25 mouse cellular contexts compared by ENCODE assay signal in genomic region chr11:85107217-85107616, GRCm38 (mm10). TPM values are rescaled to one million over a fixed set of nuclear protein-coding genes. Genes with fewer than 3 reads are reported as not detected.
DNase-seq lines count a peak whose midpoint lies in the region; ATAC-seq and TF ChIP-seq lines count a peak whose summit lies in the region.
"Had no signal": no experiment of that assay in that cellular context is flagged by ENCODE, and none has a peak within 500 bp of the region (broad histone marks: within the 10 kb centered on the region; RNA-seq: fewer than 3 reads in every experiment).

No protein-coding gene starts in this region.

- peak; percentile 84 for ATAC-seq in liver, embryonic 14.5 days (ENCODE audit: insufficient read depth)
- ATAC-seq: forebrain, embryonic 13.5 days; hindbrain, postnatal 0 days; intestine, embryonic 16.5 days had no signal

- TF ChIP-seq CTCF in liver, embryonic 14.5 days (IDR thresholded peaks at IDR 0.05; ENCODE audit: low read depth) = no peak

- H3K9me3 ChIP-seq in erythroblast, embryonic 14.5 days (ENCODE audit: control insufficient read depth, low read length) = peaks cover 6% of the 10 kb centered on the region
- H3K9me3 ChIP-seq in liver, embryonic 14.5 days (ENCODE audit: control insufficient read depth, low read length) = no peaks in the 10 kb centered on the region
- H3K9me3 ChIP-seq: forebrain, embryonic 13.5 days; limb, embryonic 12.5 days; megakaryocyte, embryonic 14.5 days; neural tube, embryonic 12.5 days had no signal

- peaks cover 89% of the 10 kb centered on the region for H3K4me1 ChIP-seq in erythroblast, embryonic 14.5 days (ENCODE audit: control insufficient read depth)
- peaks cover 54 to 66% of the 10 kb centered on the region in 2 experiments for H3K4me1 ChIP-seq in liver, embryonic 14.5 days (replicated peaks; ENCODE audit: control insufficient read depth in 2 of 2, insufficient read depth in 2 of 2, low read length in 1 of 2)
- H3K4me1 ChIP-seq: forebrain, embryonic 13.5 days; limb, embryonic 12.5 days; neural tube, embryonic 12.5 days had no signal

- H3K27me3 ChIP-seq in erythroblast, embryonic 14.5 days (ENCODE audit: control insufficient read depth) = no peaks in the 10 kb centered on the region
- no peaks in the 10 kb centered on the region for H3K27me3 ChIP-seq in liver, embryonic 14.5 days (ENCODE audit: control insufficient read depth, insufficient read depth, low read length)
- H3K27me3 ChIP-seq: CH12.LX; forebrain, embryonic 13.5 days; limb, embryonic 12.5 days; megakaryocyte, embryonic 14.5 days; neural tube, embryonic 12.5 days had no signal

- H3K27ac ChIP-seq in liver, embryonic 14.5 days = peak overlapping the region; percentile 97
- H3K27ac ChIP-seq: forebrain, embryonic 13.5 days; hindbrain, postnatal 0 days; limb, embryonic 12.5 days; neural tube, embryonic 12.5 days had no signal

- WGBS in liver, embryonic 14.5 days (ENCODE audit: insufficient replicate concordance) = 14% methylated on average over 3 of the region's 3 CpGs

- peak overlapping the region; percentile 67; the same call in 1 of the 2 replicates for H3K9ac ChIP-seq in liver, embryonic 14.5 days (replicated peaks)
- H3K9ac ChIP-seq: forebrain, embryonic 13.5 days; limb, embryonic 12.5 days; neural tube, embryonic 12.5 days had no signal

- peak; percentile 98 for TF ChIP-seq EP300 in liver, embryonic 14.5 days (IDR thresholded peaks at IDR 0.05; ENCODE audit: low read depth)

- peak overlapping the region; percentile 62 for H3K4me2 ChIP-seq in liver, embryonic 14.5 days (ENCODE audit: low read depth)
- H3K4me2 ChIP-seq: forebrain, embryonic 13.5 days; heart, embryonic 11.5 days; limb, embryonic 12.5 days; neural tube, embryonic 12.5 days had no signal

- H3K36me3 ChIP-seq in erythroblast, embryonic 14.5 days (ENCODE audit: control insufficient read depth) = peaks cover 80% of the 10 kb centered on the region
- H3K36me3 ChIP-seq in liver, embryonic 14.5 days (replicated peaks; ENCODE audit: control insufficient read depth, insufficient read depth, low read depth) = peaks cover 16% of the 10 kb centered on the region

- peak; percentile 77 for DNase-seq in c-Kit-negative CD71-positive TER-119-positive erythroid progenitor cells, embryonic 14.5 days (ENCODE audit: low read depth, low spot score)
- DNase-seq in liver, embryonic 14.5 days (ENCODE audit: low read depth in 3 of 3, low spot score in 3 of 3) = peak; percentile 85 to 91 (median 90)
- DNase-seq in skeletal muscle tissue, adult 2 months (ENCODE audit: low read depth, low spot score) = peak; percentile 3
- no peak for DNase-seq in natural killer cell, adult 2 months (ENCODE audit: low spot score in 2 of 2)
- DNase-seq in right cerebral cortex, postnatal 25 days = no peak
- DNase-seq in thymus, postnatal 4 days = no peak
- DNase-seq: adrenal gland, postnatal 10 days; B cell, adult 2 months; cerebellum, adult 9-10 months; kidney, postnatal 25 days; layer of hippocampus, postnatal 36 days; lung, adult 2 months; lung, postnatal 14 days; midbrain, embryonic 14.5 days; right cerebral cortex, postnatal 14 days; thymus, adult 2 months had no signal

- peak overlapping the region; percentile 41 for H3K4me3 ChIP-seq in erythroblast, embryonic 14.5 days (replicated peaks)
- no peak overlapping the region for H3K4me3 ChIP-seq in liver, embryonic 14.5 days (ENCODE audit: insufficient read depth in 1 of 2, low read depth in 2 of 2, low read length in 2 of 2)
- H3K4me3 ChIP-seq: forebrain, embryonic 13.5 days; limb, embryonic 12.5 days; megakaryocyte, embryonic 14.5 days; neural tube, embryonic 12.5 days had no signal

RNA-seq across cellular contexts. Expression of gene Usp32, which starts 32.7 kb away (rescaled TPM):
- polyA plus RNA-seq in erythroblast, embryonic 14.5 days (2012) = 3.7 and 5.8 TPM in 2 replicates
- polyA plus RNA-seq in liver, embryonic 14.5 days (2012; rRNA removed) = 15.0 and 25.6 TPM in 2 replicates
- polyA plus RNA-seq in liver, embryonic 14.5 days (2014; fragmentation: Nextera tagmentation; extraction: Ambion mirVana) = 14.4 and 17.7 TPM in 2 replicates

Comparison
In these comparisons a context has a peak if more than half of its experiments do, and no peak if none do; other contexts are left out.
1. DNase-seq: peak in c-Kit-negative CD71-positive TER-119-positive erythroid progenitor cells, embryonic 14.5 days (single experiment), liver, embryonic 14.5 days (3 of 3) and skeletal muscle tissue, adult 2 months (single experiment); none in natural killer cell, adult 2 months (0 of 2), right cerebral cortex, postnatal 25 days (single experiment) and thymus, postnatal 4 days (single experiment).